Mouse (Mus musculus) MEL (cell line): Measurements from ENCODE around the gene Tubb2b. TPM values are rescaled to one million over a fixed set of nuclear protein-coding genes. Genes with fewer than 3 reads are reported as not detected.

ENCODE experiments used
- DNase-seq: peaks from one replicate; pipeline ENCODE4 v3.0.0; 2011; ENCODE audit warnings: low read depth, low spot score
- H3K27ac ChIP-seq: 2 replicates; pipeline ENCODE4 v1.5.1; 2012; ENCODE audit warnings: low read depth, mild to moderate bottlenecking, control low read depth, low read length, moderate library complexity; ENCODE audit not compliant: control insufficient read depth
- H3K27me3 ChIP-seq, 2 experiments: fragments of 150-350 bp in 1 of 2; sonication (generic) in 1 of 2; 2 replicates each; pipeline ENCODE4 v1.6.1; 2012; ENCODE audit warnings: low read length in 2 of 2, mild to moderate bottlenecking in 2 of 2, improper control_type of control experiment in 1 of 2, moderate library complexity in 1 of 2; ENCODE audit not compliant: insufficient read depth in 2 of 2, control insufficient read depth in 1 of 2
- H3K36me3 ChIP-seq, 2 experiments: 2 replicates each; pipeline ENCODE4 v1.6.1; 2012 to 2014; ENCODE audit warnings: low read length in 2 of 2, improper control_type of control experiment in 1 of 2, inconsistent platforms in 1 of 2, mild to moderate bottlenecking in 1 of 2; ENCODE audit not compliant: insufficient read depth in 2 of 2, control insufficient read depth in 1 of 2
- H3K4me1 ChIP-seq, 2 experiments: fragments of 150-350 bp in 1 of 2; sonication (generic) in 1 of 2; 2 replicates each; pipeline ENCODE4 v1.6.1; 2012; ENCODE audit warnings: low read length in 2 of 2, improper control_type of control experiment in 1 of 2, mild to moderate bottlenecking in 1 of 2; ENCODE audit not compliant: insufficient read depth in 2 of 2, control insufficient read depth in 1 of 2
- H3K4me3 ChIP-seq, 2 experiments: fragments of 150-350 bp in 1 of 2; sonication (generic) in 1 of 2; 2 replicates each; pipeline ENCODE4 v1.5.1; 2012; ENCODE audit warnings: low read depth in 2 of 2, low read length in 2 of 2, mild to moderate bottlenecking in 2 of 2, moderate library complexity in 2 of 2, control low read depth in 1 of 2, improper control_type of control experiment in 1 of 2; ENCODE audit not compliant: control insufficient read depth in 1 of 2, insufficient read depth in 1 of 2
- H3K79me2 ChIP-seq: 2 replicates; pipeline ENCODE4 v1.6.1; 2012; ENCODE audit warnings: mild to moderate bottlenecking, low read length, moderate library complexity; ENCODE audit not compliant: control insufficient read depth, poor library complexity, insufficient read depth
- H3K9ac ChIP-seq: 2 replicates; pipeline ENCODE4 v1.6.1; 2012; ENCODE audit warnings: low read depth, mild to moderate bottlenecking, control low read depth, low read length, moderate library complexity; ENCODE audit not compliant: control insufficient read depth, poor library complexity, severe bottlenecking
- H3K9me3 ChIP-seq: fragments of 150-350 bp; sonication (generic); replicated peaks from 2 replicates; pipeline ENCODE4 v1.6.1; 2012; ENCODE audit warnings: mild to moderate bottlenecking, low read length, improper control_type of control experiment, moderate library complexity; ENCODE audit not compliant: insufficient read depth
- CHD1 ChIP-seq: IDR thresholded peaks from 2 replicates; pipeline ENCODE4 v1.6.1; 2012; ENCODE audit warnings: low read depth, mild to moderate bottlenecking, inconsistent platforms, low read length, improper control_type of control experiment
- CHD2 ChIP-seq: IDR thresholded peaks from 2 replicates; pipeline ENCODE4 v1.6.1; 2011; ENCODE audit warnings: low read length, improper control_type of control experiment
- ELF1 ChIP-seq: IDR thresholded peaks from 2 replicates; pipeline ENCODE4 v1.6.1; 2014; ENCODE audit warnings: low read depth, mild to moderate bottlenecking, inconsistent platforms, low read length, improper control_type of control experiment, moderate library complexity
- EP300 ChIP-seq, 2 experiments: IDR thresholded peaks; 2 replicates each; pipeline ENCODE4 v1.6.1; 2011; ENCODE audit warnings: improper control_type of control experiment in 2 of 2, low read length in 2 of 2, low read depth in 1 of 2, mild to moderate bottlenecking in 1 of 2
- ETS1 ChIP-seq: IDR thresholded peaks from 2 replicates; pipeline ENCODE4 v1.6.1; 2012; ENCODE audit warnings: low read depth, mild to moderate bottlenecking, inconsistent platforms, low read length, improper control_type of control experiment, moderate library complexity
- GABPA ChIP-seq: IDR thresholded peaks from 2 replicates; pipeline ENCODE4 v1.6.1; 2012; ENCODE audit warnings: low read depth, mild to moderate bottlenecking, inconsistent platforms, low read length, improper control_type of control experiment, moderate library complexity
- GATA1 ChIP-seq: IDR thresholded peaks from 2 replicates; pipeline ENCODE4 v1.6.1; 2011; ENCODE audit warnings: low read depth, low read length, improper control_type of control experiment
- HCFC1 ChIP-seq: IDR thresholded peaks from 2 replicates; pipeline ENCODE4 v1.6.1; 2012; ENCODE audit warnings: low read depth, mild to moderate bottlenecking, inconsistent platforms, low read length, improper control_type of control experiment, moderate library complexity
- JUND ChIP-seq: IDR thresholded peaks from 2 replicates; pipeline ENCODE4 v1.6.1; 2011; ENCODE audit warnings: low read depth, mild to moderate bottlenecking, improper control_type of control experiment, low read length
- MEF2A ChIP-seq: IDR thresholded peaks from 2 replicates; pipeline ENCODE4 v1.6.1; 2014; ENCODE audit warnings: low read depth, mild to moderate bottlenecking, inconsistent platforms, low read length, improper control_type of control experiment; ENCODE audit not compliant: poor library complexity, insufficient replicate concordance, severe bottlenecking; ENCODE audit errors: extremely low read depth
- MXI1 ChIP-seq: IDR thresholded peaks from 2 replicates; pipeline ENCODE4 v1.6.1; 2011; ENCODE audit warnings: mild to moderate bottlenecking, low read depth, low read length, improper control_type of control experiment
- NELFE ChIP-seq: IDR thresholded peaks from 2 replicates; pipeline ENCODE4 v1.6.1; 2011; ENCODE audit warnings: low read depth, low read length, improper control_type of control experiment
- POLR2AphosphoS2 ChIP-seq: IDR thresholded peaks from 2 replicates; pipeline ENCODE4 v1.6.1; 2011; ENCODE audit warnings: low read length, improper control_type of control experiment
- RCOR1 ChIP-seq: IDR thresholded peaks from 2 replicates; pipeline ENCODE4 v1.6.1; 2012; ENCODE audit warnings: low read depth, mild to moderate bottlenecking, inconsistent platforms, low read length, improper control_type of control experiment
- SMC3 ChIP-seq: IDR thresholded peaks from 2 replicates; pipeline ENCODE4 v1.6.1; 2011; ENCODE audit warnings: low read depth, low read length, improper control_type of control experiment
- TAL1 ChIP-seq: IDR thresholded peaks from 2 replicates; pipeline ENCODE4 v1.6.1; 2012; ENCODE audit warnings: mild to moderate bottlenecking, inconsistent platforms, low read length, moderate library complexity, mixed read lengths
- TCF12 ChIP-seq: IDR thresholded peaks from 2 replicates; pipeline ENCODE4 v1.6.1; 2014; ENCODE audit warnings: low read depth, mild to moderate bottlenecking, inconsistent platforms, low read length, improper control_type of control experiment, moderate library complexity
- ZKSCAN1 ChIP-seq: IDR thresholded peaks from 2 replicates; pipeline ENCODE4 v1.6.1; 2012; ENCODE audit warnings: low read depth, mild to moderate bottlenecking, inconsistent platforms, low read length, improper control_type of control experiment, moderate library complexity
- ZMIZ1 ChIP-seq: IDR thresholded peaks from 2 replicates; pipeline ENCODE4 v1.6.1; 2012; ENCODE audit warnings: low read depth, mild to moderate bottlenecking, inconsistent platforms, low read length, improper control_type of control experiment, moderate library complexity
- polyA plus RNA-seq, 2 experiments: library from polyadenylated mRNA; stranded (reverse) in 1 of 2; unstranded in 1 of 2; fragments of >175 nt in 1 of 2; fragments of >200 nt in 1 of 2; gene quantifications; 2 replicates each; pipeline versions ENCODE4 v1.2.1 to v1.2.4; 2012; ENCODE audit warnings: low replicate concordance in 2 of 2, low read depth in 1 of 2; ENCODE audit not compliant: insufficient read length in 2 of 2, insufficient read depth in 1 of 2, missing spikeins in 1 of 2
- total RNA-seq: library from RNA; depleted of rRNA; stranded (reverse); fragments of 300-350 nt; gene quantifications from 2 replicates; pipeline ENCODE4 v1.2.3, GENCODE M21; 2012

The Tubb2b gene
- total and polyA plus RNA-seq, 3 experiments, result 1.4 to 10.6 TPM; not detected in 1

- no peak for TF ChIP-seq CHD1
- TF ChIP-seq CHD2, result no peak
- no peak; the same call in 1 of the 2 replicates for TF ChIP-seq MXI1
- no peak; the same call in 1 of the 2 replicates for TF ChIP-seq ELF1
- peak; percentile 96 to 98 for TF ChIP-seq EP300 (IDR thresholded peaks at IDR 0.05; ENCODE audit: low read depth in 1 of 2, low read length in 2 of 2)
- TF ChIP-seq, all 39 proteins: peak for 16
These were observed 11.4 kb downstream of the Tubb2b start (continued) for GRCm38 (mm10) chr13:34118816-34119215.

DNA sequence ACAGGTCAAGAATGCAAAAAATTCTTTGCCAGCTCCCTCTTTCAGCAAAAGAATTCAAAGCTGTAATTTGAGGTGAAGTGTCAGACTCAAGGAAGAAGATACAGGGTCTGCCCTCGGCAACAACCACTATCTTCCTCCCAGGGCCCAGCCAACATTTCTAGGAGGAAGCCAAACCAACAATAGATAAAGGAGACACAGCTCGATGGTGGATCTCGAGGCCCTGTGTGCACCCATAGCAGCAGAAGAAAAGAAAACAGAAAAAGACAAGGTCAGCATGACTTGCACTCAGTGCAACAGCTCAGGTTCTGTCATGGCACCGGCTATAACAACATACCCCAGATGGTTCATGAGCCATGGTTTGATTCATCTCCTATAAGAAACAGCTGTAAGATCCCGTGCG is 13.8 kb downstream of the Tubb2b start:
- H3K27me3 ChIP-seq, result no peaks in the 10 kb centered on the region
- no peaks in the 10 kb centered on the region for H3K79me2 ChIP-seq
- TF ChIP-seq GATA1 (peak; percentile 81), ETS1 (peak; percentile 61), EP300 (IDR thresholded peaks at IDR 0.05; ENCODE audit: low read depth in 1 of 2, low read length in 2 of 2) (peak; percentile 62 to 77), GABPA (peak; percentile 89), CHD2 (no peak), TAL1 (peak; percentile 12; the same call in 1 of the 2 replicates), POLR2AphosphoS2 (no peak), TCF12 (peak; percentile 78), ZMIZ1 (no peak), HCFC1 (peak; percentile 9; the same call in 1 of the 2 replicates), RCOR1 (peak; percentile 79)
- H3K9ac ChIP-seq, result 0 out of 2 replicates have a peak overlapping the region, but pooled peaks have one; percentile 2
- H3K4me3 ChIP-seq, result peak overlapping the region in 1 of 2 experiments; percentile 14; a peak in 1 of 4 replicates
- H3K9me3 ChIP-seq, result no peaks in the 10 kb centered on the region
- DNase-seq, result peak; percentile 76
- peaks cover 0 to 54% of the 10 kb centered on the region in 2 experiments; a peak in 2 of 4 replicates for H3K36me3 ChIP-seq
- peak overlapping the region; percentile 63 for H3K27ac ChIP-seq
- peaks cover 50 to 62% of the 10 kb centered on the region in 2 experiments for H3K4me1 ChIP-seq

DNA sequence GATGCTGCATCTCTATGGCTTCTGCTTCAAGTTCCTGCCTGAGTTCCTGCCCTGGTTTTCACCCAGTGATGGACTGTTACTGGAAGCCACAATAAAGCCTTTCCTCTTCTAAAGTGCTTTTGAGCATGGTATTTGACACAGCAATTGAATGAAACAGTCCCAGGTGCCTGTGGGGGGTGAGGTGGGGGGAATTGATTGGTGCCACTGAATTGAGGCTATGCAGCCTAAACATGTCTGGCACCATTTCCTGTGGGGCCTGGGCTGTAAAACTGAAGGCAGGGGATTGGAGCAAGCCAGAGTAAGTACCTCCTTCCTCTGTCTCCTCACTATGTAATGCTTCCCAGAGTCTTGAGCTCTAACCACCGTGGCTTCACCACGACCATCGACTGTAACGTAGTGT is 15.6 kb downstream of the Tubb2b start:
- TF ChIP-seq NELFE (no peak), MEF2A (no peak), JUND (no peak), ZKSCAN1 (no peak), SMC3 (no peak)
- Histone ChIP-seq H3K9ac (no peak overlapping the region), H3K4me3 (no peak overlapping the region), H3K27me3 (no peaks in the 10 kb centered on the region), H3K4me1 (peaks cover 35 to 45% of the 10 kb centered on the region in 2 experiments), H3K79me2 (no peaks in the 10 kb centered on the region), H3K9me3 (no peaks in the 10 kb centered on the region), H3K27ac (no peak overlapping the region), H3K36me3 (peaks cover 0 to 41% of the 10 kb centered on the region in 2 experiments; a peak in 2 of 4 replicates)
- no peak for DNase-seq
